Mouse (Mus musculus) frontal cortex, postnatal 36 days (tissue): ENCODE data around the gene Scgb2b27.
A peak's percentile ranks its signal among the peaks of the same experiment; 100 is the strongest.
"Not testable (repeated sequence)": the region's sequence is repeated elsewhere in the genome, so short reads cannot be mapped to it uniquely, and the experiment has no call there.

ENCODE experiments used
- DNase-seq, 2 experiments: peaks; one replicate each; pipeline ENCODE4 v3.0.0; 2022; ENCODE audit warnings: low spot score in 2 of 2

Scgb2b27 gene

DNA sequence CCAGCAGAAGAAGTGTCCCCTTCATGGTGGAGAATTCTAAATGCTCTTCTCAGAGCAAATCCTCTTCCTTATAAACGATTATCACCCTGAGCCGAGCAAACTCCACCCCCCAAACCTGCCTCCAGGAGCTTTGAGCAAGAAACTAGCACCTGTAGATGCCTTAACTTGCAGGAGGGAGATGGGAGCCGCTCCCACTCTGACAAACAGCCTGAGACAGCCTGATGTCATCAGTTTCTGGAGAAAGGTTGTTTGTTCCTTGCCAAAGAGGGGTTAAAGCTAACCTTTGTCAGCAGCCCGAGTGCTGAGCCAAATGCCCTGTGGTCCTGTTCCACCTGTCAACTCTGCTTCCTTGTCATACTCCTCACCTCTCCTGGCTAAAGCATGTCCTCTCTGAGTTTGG is at the start of gene Scgb2b27:
Gene Scgb2b27, minus strand, starts transcription at position 101 of the 400 bp plus-strand sequence.
- no peak for DNase-seq

DNA sequence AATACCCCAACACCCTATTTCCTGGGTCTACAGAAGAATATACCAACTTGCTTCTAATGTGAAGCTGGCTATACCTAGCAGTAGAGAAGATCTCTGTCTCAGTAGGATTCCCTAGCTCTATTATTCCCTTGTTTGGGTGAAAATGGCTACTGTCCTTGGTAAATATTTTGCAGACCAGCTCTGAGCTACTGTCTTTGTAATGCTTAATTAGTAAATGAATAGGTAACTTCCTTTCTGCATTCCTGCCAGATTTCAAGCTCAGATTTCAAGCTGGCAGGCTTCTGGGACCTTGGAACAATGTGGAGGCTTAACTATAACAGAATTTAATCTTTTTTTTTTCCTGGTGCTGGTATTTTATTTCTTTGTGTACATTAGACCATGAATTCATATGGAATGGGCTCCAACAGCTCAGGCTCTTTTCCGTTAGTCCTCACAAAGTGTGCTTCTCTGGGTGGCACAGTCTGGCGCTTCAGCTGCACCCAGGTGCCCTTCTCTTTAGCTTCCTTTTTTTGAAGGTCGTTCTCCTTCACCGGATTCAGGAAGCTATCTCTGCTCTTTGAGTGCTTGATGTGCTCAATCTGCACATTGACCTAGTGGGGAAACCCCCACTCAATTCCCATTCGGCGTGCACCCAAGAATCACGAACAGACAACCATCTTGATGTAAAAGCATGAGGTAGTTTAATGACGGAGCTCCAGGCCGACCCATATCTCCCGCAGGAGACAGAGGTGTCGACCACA is 22.5 kb upstream of the Scgb2b27 start:
- not testable (repeated sequence) for DNase-seq

DNA sequence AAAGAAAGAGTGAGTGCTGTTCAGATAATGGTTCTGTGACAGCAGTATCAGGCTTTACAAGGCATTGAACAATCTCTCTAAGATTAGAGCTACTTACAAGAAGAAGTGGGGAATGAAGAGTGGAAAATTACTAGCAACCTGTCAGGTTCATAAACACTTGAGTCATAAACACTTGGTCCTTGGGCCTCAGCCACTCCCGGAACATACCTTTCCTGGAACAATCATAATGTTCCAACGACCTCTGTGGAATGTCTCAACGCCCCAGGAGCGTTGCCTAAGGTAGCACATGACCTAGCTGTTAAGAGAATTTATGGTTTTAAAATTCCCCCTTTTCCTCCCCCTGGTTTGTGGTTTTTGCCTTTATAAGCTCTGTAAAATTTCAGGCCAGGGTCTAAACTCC is 20.8 kb upstream of the Scgb2b27 start:
- DNase-seq, result not testable (repeated sequence)

- DNase-seq, result no peak
Measured at GRCm38 (mm10) chr7:34030026-34030425, 16.3 kb upstream of the Scgb2b27 start.

DNA sequence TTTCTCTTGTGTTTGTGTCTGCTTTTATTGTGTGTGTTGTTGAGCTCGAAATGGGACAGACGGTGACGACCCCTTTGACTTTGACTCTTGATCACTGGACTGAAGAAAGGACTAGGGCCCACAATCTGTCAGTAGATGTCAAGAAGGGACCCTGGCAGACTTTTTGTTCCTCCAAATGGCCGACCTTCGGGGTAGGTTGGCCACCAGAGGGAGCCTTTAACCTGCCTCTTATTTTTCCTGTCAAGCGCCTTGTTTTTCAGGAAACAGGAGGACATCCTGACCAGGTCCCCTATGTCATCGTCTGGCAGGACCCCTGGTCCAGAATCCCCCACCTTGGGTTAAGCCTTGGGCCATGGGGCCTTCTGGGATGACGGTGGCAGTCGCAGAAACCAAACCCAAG is 13.5 kb upstream of the Scgb2b27 start:
- not testable (repeated sequence) for DNase-seq

- DNase-seq, result no peak
Measured at GRCm38 (mm10) chr7:34025641-34026040, 11.9 kb upstream of the Scgb2b27 start.

GRCm38 (mm10) chr7:34021183-34021582 is 7.4 kb upstream of the Scgb2b27 start, which contains the start of gene Scgb1b27:
Scgb1b27 (plus strand) TSS chr7:34021483.
- DNase-seq, result not testable (repeated sequence)

GRCm38 (mm10) chr7:33982281-33982680 is 31.5 kb downstream of the Scgb2b27 start:
- peak; percentile 0 for DNase-seq
